Mouse (Mus musculus) forebrain, embryonic 14.5 days (tissue): ENCODE measurements around the gene Dip2c. TPM values are rescaled to one million over a fixed set of nuclear protein-coding genes. Genes with fewer than 3 reads are reported as not detected.
A peak's percentile ranks its signal among the peaks of the same experiment; 100 is the strongest.

Experiments
- ATAC-seq: fragments of 200-750 bp; cut with Nextera tagmentation; 2 replicates; pipeline ENCODE4 v1.8.0; 2017; ENCODE audit warnings: mild to moderate bottlenecking, moderate library complexity
- DNase-seq: peaks from one replicate; pipeline ENCODE4 v3.0.0-alpha.2; 2015; ENCODE audit warnings: low spot score
- H3K27ac ChIP-seq: fragments of 300-500 bp; sonication (generic); 2 replicates; pipeline ENCODE4 v1.5.1; 2014; ENCODE audit warnings: low read depth, mild to moderate bottlenecking, control low read depth, low read length, moderate library complexity
- H3K27me3 ChIP-seq: fragments of 300-500 bp; sonication (generic); replicated peaks from 2 replicates; pipeline ENCODE4 v1.6.1; 2014; ENCODE audit warnings: low read length, control low read depth, mixed read lengths; ENCODE audit not compliant: control insufficient read depth, insufficient read depth
- H3K36me3 ChIP-seq: fragments of 300-500 bp; sonication (generic); 2 replicates; pipeline ENCODE4 v1.6.1; 2014; ENCODE audit warnings: low read length, control low read depth; ENCODE audit not compliant: control insufficient read depth, insufficient read depth
- H3K4me1 ChIP-seq: fragments of 300-500 bp; sonication (generic); 2 replicates; pipeline ENCODE4 v1.6.1; 2014; ENCODE audit warnings: antibody characterized with exemption, low read length, control low read depth; ENCODE audit not compliant: control insufficient read depth, insufficient read depth
- H3K4me2 ChIP-seq: fragments of 300-500 bp; sonication (generic); 2 replicates; pipeline ENCODE4 v1.6.1; 2014; ENCODE audit warnings: mild to moderate bottlenecking, control low read depth, low read length
- H3K4me3 ChIP-seq: fragments of 300-500 bp; sonication (generic); 2 replicates; pipeline ENCODE4 v1.5.1; 2014; ENCODE audit warnings: low read depth, low read length, control low read depth
- H3K9ac ChIP-seq: fragments of 300-500 bp; sonication (generic); 2 replicates; pipeline ENCODE4 v1.6.1; 2014; ENCODE audit warnings: mild to moderate bottlenecking, low read length, control low read depth, moderate library complexity
- H3K9me3 ChIP-seq: fragments of 300-500 bp; sonication (generic); replicated peaks from 2 replicates; pipeline ENCODE4 v1.6.1; 2016; ENCODE audit warnings: low read length, control low read depth, mixed read lengths; ENCODE audit not compliant: control insufficient read depth
- WGBS: fragments of 180-500 bp; shearing (Covaris S2); extraction: QIAGEN DNeasy Blood & Tissue Kit; methylation state at CpG from one replicate; pipeline ENCODE4 v1.1.7; 2014; 5-methylcytosine and 5-hydroxymethylcytosine counted together
- polyA plus RNA-seq: library from polyadenylated mRNA; unstranded; fragments of >200 nt; fragmentation: Nextera tagmentation; extraction: Ambion mirVana; gene quantifications from 2 replicates; pipeline ENCODE4 v1.2.1, GENCODE M21; 2014

The Dip2c gene
- polyA plus RNA-seq, 1 experiment from 2014 or later = 13.2 TPM

DNA sequence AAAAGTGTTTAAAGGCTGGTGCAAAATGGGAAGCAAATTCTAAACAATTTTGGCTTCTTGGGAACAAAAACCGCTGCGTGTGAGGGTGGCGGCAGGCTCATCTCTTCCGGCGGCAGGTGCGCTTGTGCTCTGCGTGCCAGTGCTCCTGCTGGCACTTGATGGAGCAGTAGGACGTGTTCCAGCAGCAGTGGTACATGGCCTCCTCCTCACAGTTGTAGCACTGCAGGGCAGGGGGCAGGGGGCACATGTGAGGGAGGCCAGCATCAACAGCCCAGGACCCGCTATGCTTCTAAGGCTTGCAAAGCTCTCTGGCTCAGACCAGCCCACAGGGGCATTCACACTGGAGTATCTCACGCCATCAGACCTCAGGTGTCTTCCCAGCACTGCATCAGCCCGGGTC, 410.4 kb downstream of the Dip2c start:
- Histone ChIP-seq H3K4me2 (no peak overlapping the region), H3K4me1 (no peaks in the 10 kb centered on the region), H3K27ac (no peak overlapping the region), H3K9me3 (no peaks in the 10 kb centered on the region), H3K36me3 (peaks cover 90% of the 10 kb centered on the region), H3K9ac (no peak overlapping the region), H3K27me3 (no peaks in the 10 kb centered on the region), H3K4me3 (no peak overlapping the region)
- WGBS = 91% methylated on average over 11 of the region's 11 CpGs
- DNase-seq (no peak), ATAC-seq (peak; percentile 28; the same call in 1 of the 2 replicates)

DNA sequence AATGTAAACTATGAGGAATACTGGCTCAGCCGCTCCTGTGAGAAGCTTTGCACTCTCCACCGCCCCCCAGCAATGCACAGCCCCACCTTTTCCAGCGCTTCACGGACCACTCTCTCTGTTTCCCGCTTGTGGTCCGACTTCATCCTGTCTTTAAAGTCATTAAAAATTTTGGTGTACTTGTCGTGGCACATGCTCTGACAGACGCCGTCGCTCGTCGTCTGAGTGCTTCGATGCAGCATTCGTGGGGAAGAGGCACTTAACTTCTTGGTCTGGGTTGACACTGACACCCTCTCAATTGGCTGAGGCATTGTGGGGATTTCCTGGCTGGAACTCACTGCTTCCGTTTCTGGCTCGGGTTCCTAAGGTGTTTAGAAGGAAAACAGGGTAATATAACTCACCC, 413.0 kb downstream of the Dip2c start:
- Histone ChIP-seq H3K4me2 (no peak overlapping the region), H3K36me3 (peaks cover 83% of the 10 kb centered on the region), H3K4me3 (no peak overlapping the region), H3K9ac (no peak overlapping the region), H3K27me3 (no peaks in the 10 kb centered on the region), H3K9me3 (no peaks in the 10 kb centered on the region), H3K27ac (no peak overlapping the region), H3K4me1 (no peaks in the 10 kb centered on the region)
- WGBS = 92% methylated on average over 16 of the region's 16 CpGs
- ATAC-seq = no peak
- no peak for DNase-seq

DNA sequence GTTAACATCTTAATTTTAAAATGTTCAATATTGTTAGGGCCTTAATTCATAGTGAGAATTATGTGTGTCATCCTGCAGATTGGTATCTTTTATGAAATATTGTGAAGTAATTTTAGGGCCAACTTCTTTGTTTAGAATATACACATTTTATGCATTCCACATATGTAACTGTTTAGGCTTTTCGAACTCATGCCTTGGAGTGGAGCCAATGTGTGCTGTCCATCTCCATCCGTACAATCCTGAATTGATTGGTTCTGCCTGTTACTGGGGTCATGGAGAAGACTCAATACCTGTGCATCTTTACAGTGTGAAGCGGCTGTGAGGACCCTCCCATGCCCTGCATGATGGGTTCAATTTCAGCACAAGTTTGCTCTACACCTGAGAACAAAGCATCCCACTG, 416.5 kb downstream of the Dip2c start:
- ATAC-seq (no peak), DNase-seq (no peak)
- WGBS = 95% methylated on average over 3 of the region's 3 CpGs
- H3K4me2 ChIP-seq = no peak overlapping the region
- no peaks in the 10 kb centered on the region for H3K9me3 ChIP-seq
- H3K27me3 ChIP-seq = no peaks in the 10 kb centered on the region
- H3K9ac ChIP-seq = no peak overlapping the region
- peaks cover 84% of the 10 kb centered on the region for H3K36me3 ChIP-seq
- no peaks in the 10 kb centered on the region for H3K4me1 ChIP-seq
- no peak overlapping the region for H3K4me3 ChIP-seq
- no peak overlapping the region for H3K27ac ChIP-seq

- H3K9ac ChIP-seq = no peak overlapping the region
- H3K4me2 ChIP-seq = no peak overlapping the region
- H3K27me3 ChIP-seq = no peaks in the 10 kb centered on the region
- ATAC-seq = no peak
- H3K36me3 ChIP-seq = peaks cover 70% of the 10 kb centered on the region
- no peak for DNase-seq
- WGBS = 97% methylated on average over 6 of the region's 6 CpGs
- no peaks in the 10 kb centered on the region for H3K9me3 ChIP-seq
- no peak overlapping the region for H3K27ac ChIP-seq
- no peaks in the 10 kb centered on the region for H3K4me1 ChIP-seq
- no peak overlapping the region for H3K4me3 ChIP-seq
These were observed 418.3 kb downstream of the Dip2c start for GRCm38 (mm10) chr13:9694651-9695050.

DNA sequence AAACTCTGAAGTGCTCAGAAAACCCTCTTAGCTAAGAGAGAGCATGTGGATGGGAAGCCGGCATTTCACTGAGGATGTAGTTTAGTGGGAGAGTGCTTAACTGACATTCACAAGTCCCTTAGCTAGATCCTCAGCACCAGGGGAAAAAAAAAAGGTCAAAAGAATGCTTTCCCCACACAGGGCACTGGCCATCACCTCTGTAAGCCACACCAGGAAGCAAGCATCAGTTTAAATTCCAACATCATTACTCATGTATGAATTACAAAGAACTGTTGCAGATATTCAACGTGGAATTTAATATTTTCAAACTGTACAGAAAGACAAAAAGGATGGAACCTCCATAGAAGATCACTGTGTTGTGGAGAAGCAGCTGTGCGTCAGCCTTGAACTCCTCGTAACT, 419.1 kb downstream of the Dip2c start:
- no peak overlapping the region for H3K4me2 ChIP-seq
- no peaks in the 10 kb centered on the region for H3K27me3 ChIP-seq
- no peak for DNase-seq
- no peak overlapping the region for H3K9ac ChIP-seq
- peaks cover 63% of the 10 kb centered on the region for H3K36me3 ChIP-seq
- no peak for ATAC-seq
- no peaks in the 10 kb centered on the region for H3K4me1 ChIP-seq
- WGBS = 98% methylated on average over 4 of the region's 4 CpGs
- no peak overlapping the region for H3K4me3 ChIP-seq
- no peaks in the 10 kb centered on the region for H3K9me3 ChIP-seq
- H3K27ac ChIP-seq = no peak overlapping the region

- no peaks in the 10 kb centered on the region for H3K9me3 ChIP-seq
These were observed 419.5 kb downstream of the Dip2c start for GRCm38 (mm10) chr13:9695809-9696208.

GRCm38 (mm10) chr13:9697340-9697739, 421.0 kb downstream of the Dip2c start:
- Histone ChIP-seq H3K9me3 (no peaks in the 10 kb centered on the region), H3K4me3 (no peak overlapping the region), H3K27me3 (no peaks in the 10 kb centered on the region), H3K4me1 (no peaks in the 10 kb centered on the region), H3K27ac (no peak overlapping the region), H3K9ac (no peak overlapping the region), H3K36me3 (peaks cover 48% of the 10 kb centered on the region), H3K4me2 (no peak overlapping the region)
- DNase-seq (no peak), ATAC-seq (no peak)
- WGBS = 97% methylated on average over 4 of the region's 4 CpGs

More at GRCm38 (mm10) chr13:9695809-9696208, 419.5 kb downstream of the Dip2c start:
- DNase-seq (no peak), ATAC-seq (no peak)
- Histone ChIP-seq H3K27me3 (no peaks in the 10 kb centered on the region), H3K27ac (no peak overlapping the region), H3K36me3 (peaks cover 59% of the 10 kb centered on the region), H3K4me2 (no peak overlapping the region), H3K4me1 (no peaks in the 10 kb centered on the region), H3K9ac (no peak overlapping the region), H3K4me3 (no peak overlapping the region)

DNA sequence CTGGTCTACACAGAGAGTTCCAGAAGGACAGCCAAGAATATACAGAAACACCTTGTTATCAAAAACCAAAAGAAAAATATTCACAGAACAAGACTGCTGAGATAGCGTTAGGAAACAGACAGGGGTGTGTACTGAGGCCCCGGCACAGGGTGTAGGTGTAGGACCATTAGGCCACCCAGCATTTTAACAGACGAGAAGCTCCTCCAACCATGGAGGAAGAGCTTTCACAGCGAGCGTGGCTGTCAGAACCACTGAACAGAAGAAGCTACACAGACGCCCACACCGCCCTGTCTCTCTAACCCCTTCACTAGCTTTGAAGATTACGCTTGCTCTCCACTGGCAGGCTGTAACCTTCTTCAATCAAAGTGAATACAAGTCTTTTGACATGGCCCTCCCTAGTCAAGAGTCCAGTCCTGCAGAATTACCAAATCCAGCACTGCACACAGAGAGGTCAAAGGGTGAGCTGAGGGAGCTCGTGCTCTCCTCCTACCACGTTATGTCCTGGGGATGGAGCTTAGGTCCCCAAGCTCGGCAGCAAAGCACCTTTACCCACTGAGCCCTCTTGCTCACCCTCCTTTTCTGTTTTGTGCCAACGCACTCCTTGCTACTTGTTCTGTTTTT, 426.4 kb downstream of the Dip2c start:
- 90% methylated on average over 12 of the region's 12 CpGs for WGBS
- no peaks in the 10 kb centered on the region for H3K9me3 ChIP-seq
- no peak overlapping the region for H3K4me2 ChIP-seq
- H3K36me3 ChIP-seq = peaks cover 8% of the 10 kb centered on the region; the same call in 1 of the 2 replicates
- no peak overlapping the region for H3K9ac ChIP-seq
- no peak for DNase-seq
- no peaks in the 10 kb centered on the region for H3K27me3 ChIP-seq
- H3K4me1 ChIP-seq = no peaks in the 10 kb centered on the region
- H3K27ac ChIP-seq = no peak overlapping the region
- no peak overlapping the region for H3K4me3 ChIP-seq
- no peak for ATAC-seq

- Histone ChIP-seq H3K4me1 (no peaks in the 10 kb centered on the region), H3K9me3 (no peaks in the 10 kb centered on the region), H3K4me3 (no peak overlapping the region), H3K27me3 (no peaks in the 10 kb centered on the region), H3K36me3 (peaks cover 10% of the 10 kb centered on the region), H3K9ac (no peak overlapping the region), H3K4me2 (no peak overlapping the region), H3K27ac (no peak overlapping the region)
- no peak for DNase-seq
- 87% methylated on average over 8 of the region's 8 CpGs for WGBS
- ATAC-seq = no peak
These were observed 430.4 kb downstream of the Dip2c start for GRCm38 (mm10) chr13:9706720-9707119.
